Mouse (Mus musculus) embryonic facial prominence, embryonic 13.5 days (tissue): ENCODE data around the gene H2afy. TPM values are rescaled to one million over a fixed set of nuclear protein-coding genes. Genes with fewer than 3 reads are reported as not detected.
A peak's percentile ranks its signal among the peaks of the same experiment; 100 is the strongest.

Experiments
- ATAC-seq: fragments of 200-750 bp; cut with Nextera tagmentation; 2 replicates; pipeline ENCODE4 v1.8.0; 2017; ENCODE audit warnings: low read depth; ENCODE audit not compliant: insufficient number of reproducible peaks, insufficient read depth, low FRiP score, low TSS enrichment
- H3K27ac ChIP-seq: fragments of 300-500 bp; sonication (generic); 2 replicates; pipeline ENCODE4 v1.5.1; 2015; ENCODE audit warnings: moderate library complexity, mild to moderate bottlenecking, inconsistent platforms
- H3K27me3 ChIP-seq: fragments of 300-500 bp; sonication (generic); 2 replicates; pipeline ENCODE4 v1.6.1; 2015; ENCODE audit warnings: mild to moderate bottlenecking, inconsistent platforms
- H3K36me3 ChIP-seq: fragments of 300-500 bp; sonication (generic); 2 replicates; pipeline ENCODE4 v1.6.1; 2015; ENCODE audit warnings: mild to moderate bottlenecking, inconsistent platforms
- H3K4me1 ChIP-seq: fragments of 300-500 bp; sonication (generic); 2 replicates; pipeline ENCODE4 v1.6.1; 2015; ENCODE audit warnings: inconsistent platforms
- H3K4me2 ChIP-seq: fragments of 300-500 bp; sonication (generic); 2 replicates; pipeline ENCODE4 v1.6.1; 2015; ENCODE audit warnings: moderate library complexity, mild to moderate bottlenecking, inconsistent platforms
- H3K4me3 ChIP-seq: fragments of 300-500 bp; sonication (generic); 2 replicates; pipeline ENCODE4 v1.5.1; 2015; ENCODE audit warnings: mild to moderate bottlenecking, inconsistent platforms
- H3K9ac ChIP-seq: fragments of 300-500 bp; sonication (generic); 2 replicates; pipeline ENCODE4 v1.6.1; 2015; ENCODE audit warnings: mild to moderate bottlenecking, inconsistent platforms
- H3K9me3 ChIP-seq: fragments of 300-500 bp; sonication (generic); 2 replicates; pipeline ENCODE4 v1.6.1; 2016; ENCODE audit warnings: inconsistent platforms
- WGBS: fragments of 180-500 bp; shearing (Covaris S2); methylation state at CpG from one replicate; pipeline ENCODE4 v1.1.7; 2015; ENCODE audit warnings: mixed read lengths; 5-methylcytosine and 5-hydroxymethylcytosine counted together
- polyA plus RNA-seq: library from polyadenylated mRNA; unstranded; fragments of >200 nt; fragmentation: Nextera tagmentation; extraction: Ambion mirVana; gene quantifications from 2 replicates; pipeline ENCODE4 v1.2.1, GENCODE M21; 2015

Gene H2afy
- polyA plus RNA-seq, 1 experiment from 2014 or later = 383 TPM

DNA sequence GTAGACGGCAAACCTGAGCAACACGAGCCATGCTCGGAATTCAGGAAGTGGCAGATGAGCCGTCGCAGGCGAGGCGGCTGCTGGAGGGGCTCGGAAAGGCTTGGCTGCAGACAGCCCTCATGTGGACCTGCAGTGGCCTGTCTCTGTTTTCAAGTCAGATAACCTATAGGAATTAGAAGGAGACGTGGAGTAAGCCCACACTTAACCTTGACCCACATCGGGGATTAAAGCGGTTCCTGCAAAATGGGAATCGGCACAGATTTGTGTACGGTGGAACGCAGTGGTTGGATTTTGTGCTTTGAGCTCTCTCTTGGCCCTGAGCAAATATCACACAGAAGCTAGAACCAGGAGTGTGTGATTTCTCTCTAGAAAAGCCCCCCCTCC, 111.1 kb downstream of the H2afy start:
- Histone ChIP-seq H3K27me3 (no peaks in the 10 kb centered on the region; the same call in 1 of the 2 replicates), H3K4me2 (peak overlapping the region; percentile 20; the same call in 1 of the 2 replicates)
- 40% methylated on average over 14 of the region's 14 CpGs for WGBS

GRCm38 (mm10) chr13:56024410-56025026, 111.6 kb downstream of the H2afy start:
- H3K9me3 ChIP-seq = no peaks in the 10 kb centered on the region
- 50% methylated on average over 14 of the region's 14 CpGs for WGBS
- no peaks in the 10 kb centered on the region for H3K36me3 ChIP-seq
- 0 out of 2 replicates have a peak, but pooled peaks cover 5% of the 10 kb centered on the region for H3K4me1 ChIP-seq
- H3K9ac ChIP-seq = no peak overlapping the region
- H3K4me2 ChIP-seq = peak overlapping the region; percentile 20; the same call in 1 of the 2 replicates
- no peaks in the 10 kb centered on the region; the same call in 1 of the 2 replicates for H3K27me3 ChIP-seq
- no peak for ATAC-seq
- H3K4me3 ChIP-seq = no peak overlapping the region
- no peak overlapping the region for H3K27ac ChIP-seq

More for the DNA sequence above, 111.1 kb downstream of the H2afy start:
- no peak overlapping the region for H3K27ac ChIP-seq
- no peak for ATAC-seq
- no peaks in the 10 kb centered on the region for H3K36me3 ChIP-seq
- H3K9ac ChIP-seq = no peak overlapping the region
- no peak overlapping the region for H3K4me3 ChIP-seq
- no peaks in the 10 kb centered on the region for H3K9me3 ChIP-seq
- 0 out of 2 replicates have a peak, but pooled peaks cover 5% of the 10 kb centered on the region for H3K4me1 ChIP-seq

Other genes with a start within 250 kb of the H2afy start
- 1.1 and 1.7 TPM in 2 replicates for gene Tifab, start 42.5 kb upstream of the H2afy start, polyA plus RNA-seq
- gene Neurog1, start 115.8 kb upstream of the H2afy start, polyA plus RNA-seq = 1.1 and 2.0 TPM in 2 replicates
- 589 and 679 TPM in 2 replicates for gene Cxcl14, start 160.2 kb upstream of the H2afy start, polyA plus RNA-seq